Mouse (Mus musculus): ENCODE measurements at regions not wholly inside any gene's neighbourhood (a gene's known extent, or its start where the extent isn't known, plus 50 kb on each side); places are given as distances from the start of the nearest gene placed in this dataset.

- TF ChIP-seq CTCF (IDR thresholded peaks at IDR 0.05) (no peak), EP300 (IDR thresholded peaks at IDR 0.05) (no peak)
Observed at GRCm38 (mm10) chr1:169263984-169264660, 267.1 kb downstream of the Nuf2 start.
